Mouse (Mus musculus) cerebellum, adult 2 months (tissue): ENCODE measurements at regions not wholly inside any gene's neighbourhood (a gene's known extent, or its start where the extent isn't known, plus 50 kb on each side); places are given as distances from the start of the nearest gene placed in this dataset.

Experiments
- DNase-seq, 2 experiments: peaks; one replicate each; pipeline ENCODE4 v3.0.0; 2021
- H3K27ac ChIP-seq: fragments of 200-500 bp; 2 replicates; pipeline ENCODE4 v1.5.1; 2012; ENCODE audit warnings: low read length, control low read depth, inconsistent platforms; ENCODE audit not compliant: insufficient read depth
- H3K27me3 ChIP-seq: fragments of 200-500 bp; 2 replicates; pipeline ENCODE4 v1.6.1; 2012; ENCODE audit warnings: inconsistent platforms, mild to moderate bottlenecking, low read length, moderate library complexity; ENCODE audit not compliant: control insufficient read depth, insufficient read depth
- H3K4me1 ChIP-seq: fragments of 200-500 bp; 2 replicates; pipeline ENCODE4 v1.6.1; 2011; ENCODE audit warnings: low read length; ENCODE audit not compliant: control insufficient read depth, insufficient read depth
- H3K4me3 ChIP-seq: fragments of 200-500 bp; replicated peaks from 2 replicates; pipeline ENCODE3; 2011; ENCODE audit warnings: mild to moderate bottlenecking, low read depth, low read length, control low read depth; ENCODE audit not compliant: insufficient read depth
- CTCF ChIP-seq: fragments of 200-500 bp; IDR thresholded peaks from 2 replicates; pipeline ENCODE4 v1.5.1; 2011; ENCODE audit warnings: low read depth, mild to moderate bottlenecking, control low read depth, low read length, moderate library complexity, borderline replicate concordance; ENCODE audit not compliant: insufficient read depth
- POLR2A ChIP-seq: fragments of 200-500 bp; IDR thresholded peaks from 2 replicates; pipeline ENCODE4 v1.6.1; 2011; ENCODE audit warnings: low read length, control low read depth, borderline replicate concordance; ENCODE audit not compliant: insufficient read depth
- WGBS: fragments of 180-500 bp; shearing (Covaris S2); methylation state at CpG from one replicate; pipeline ENCODE4 v1.1.7; 2018; 5-methylcytosine and 5-hydroxymethylcytosine counted together

GRCm38 (mm10) chr13:97384091-97384777 lies 143.3 kb downstream of the Enc1 start:
- no peak for DNase-seq
- WGBS, result 43% methylated on average over 16 of the region's 16 CpGs
- no peaks in the 10 kb centered on the region; the same call in 1 of the 2 replicates for H3K27me3 ChIP-seq
- H3K27ac ChIP-seq, result no peak overlapping the region
- TF ChIP-seq POLR2A (no peak), CTCF (no peak)
- H3K4me3 ChIP-seq, result no peak overlapping the region
- no peaks in the 10 kb centered on the region for H3K4me1 ChIP-seq

GRCm38 (mm10) chr13:97383351-97383750 lies 142.4 kb downstream of the Enc1 start:
- TF ChIP-seq POLR2A (no peak), CTCF (no peak)

DNA sequence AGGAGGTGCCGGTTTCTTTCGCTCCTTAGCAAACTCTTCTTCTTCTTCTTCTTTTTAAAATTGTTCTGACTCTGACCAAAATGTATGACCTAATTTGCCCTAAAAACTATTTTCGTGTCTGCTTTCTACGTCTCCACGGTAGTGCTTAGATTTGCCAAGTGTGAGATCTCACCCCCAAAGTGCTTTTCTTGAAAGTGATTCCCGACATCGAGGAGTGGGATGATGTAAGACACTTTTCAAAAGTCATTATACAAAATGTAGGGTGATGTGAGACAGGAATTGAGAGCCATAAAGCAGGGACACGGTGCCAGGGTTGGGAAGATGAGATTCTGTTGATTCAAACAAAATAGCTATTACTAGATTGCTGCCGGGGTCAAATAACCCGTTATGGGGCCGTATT lies 139.5 kb downstream of the Enc1 start:
- no peak overlapping the region for H3K27ac ChIP-seq
- no peaks in the 10 kb centered on the region for H3K4me1 ChIP-seq
- DNase-seq, result no peak
- no peaks in the 10 kb centered on the region; the same call in 1 of the 2 replicates for H3K27me3 ChIP-seq
- WGBS, result 89% methylated on average over 11 of the region's 11 CpGs
- TF ChIP-seq POLR2A (no peak), CTCF (no peak)
- H3K4me3 ChIP-seq, result no peak overlapping the region

More at GRCm38 (mm10) chr13:97383351-97383750, 142.4 kb downstream of the Enc1 start:
- Histone ChIP-seq H3K4me3 (no peak overlapping the region), H3K4me1 (no peaks in the 10 kb centered on the region), H3K27ac (no peak overlapping the region), H3K27me3 (no peaks in the 10 kb centered on the region; the same call in 1 of the 2 replicates)
- 73% methylated on average over 4 of the region's 4 CpGs for WGBS
- DNase-seq, result no peak

- Histone ChIP-seq H3K27ac (no peak overlapping the region), H3K4me1 (no peaks in the 10 kb centered on the region), H3K4me3 (no peak overlapping the region), H3K27me3 (no peaks in the 10 kb centered on the region; the same call in 1 of the 2 replicates)
- TF ChIP-seq POLR2A (no peak), CTCF (no peak)
- no peak for DNase-seq
- 82% methylated on average over 6 of the region's 6 CpGs for WGBS
These were observed 135.3 kb downstream of the Enc1 start for GRCm38 (mm10) chr13:97376232-97376523.

DNA sequence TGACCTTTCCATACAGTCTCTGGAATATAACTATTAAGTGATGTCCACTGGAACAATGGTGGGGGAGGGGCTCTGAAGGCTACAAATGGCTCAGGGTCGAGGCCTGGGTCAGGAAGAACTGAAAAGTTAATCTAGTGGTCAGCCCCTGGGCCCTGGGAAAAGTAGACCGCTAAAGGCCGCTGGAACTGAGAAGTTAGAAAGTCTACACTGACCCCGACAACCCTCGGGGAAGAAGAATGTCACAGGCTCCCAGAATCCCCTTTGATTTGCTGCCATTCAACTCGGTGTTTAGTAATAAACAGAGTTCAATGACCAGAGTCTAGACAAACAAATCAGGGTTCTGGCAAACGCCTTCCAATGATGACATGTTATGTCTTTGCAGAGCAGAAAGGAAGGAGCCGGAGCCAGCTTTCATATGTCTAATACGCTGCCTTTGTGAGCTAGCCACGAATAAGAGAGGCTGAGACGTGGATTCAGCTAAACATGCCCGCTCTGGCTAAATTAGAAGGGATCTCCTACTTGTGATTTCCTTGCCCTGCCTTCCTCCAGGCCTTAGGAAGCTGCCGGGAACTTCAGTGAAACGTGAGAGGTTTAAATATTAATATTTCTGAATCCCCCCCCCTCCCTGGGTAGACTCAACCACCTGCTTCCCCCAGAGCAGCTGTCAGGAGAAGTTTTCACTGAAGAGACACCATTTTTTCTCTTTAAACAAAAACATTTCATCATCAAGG lies 134.8 kb downstream of the Enc1 start:
- H3K4me3 ChIP-seq, result no peak overlapping the region
- no peaks in the 10 kb centered on the region for H3K4me1 ChIP-seq
- H3K27me3 ChIP-seq, result no peaks in the 10 kb centered on the region; the same call in 1 of the 2 replicates
- 51% methylated on average over 14 of the region's 14 CpGs for WGBS
- no peak for TF ChIP-seq POLR2A
- no peak for TF ChIP-seq CTCF
- H3K27ac ChIP-seq, result no peak overlapping the region
- DNase-seq, result no peak

GRCm38 (mm10) chr13:97372348-97372747 lies 131.4 kb downstream of the Enc1 start:
- Histone ChIP-seq H3K27me3 (no peaks in the 10 kb centered on the region; the same call in 1 of the 2 replicates), H3K4me3 (no peak overlapping the region), H3K4me1 (no peaks in the 10 kb centered on the region), H3K27ac (no peak overlapping the region)
- no peak for TF ChIP-seq POLR2A
- TF ChIP-seq CTCF, result no peak
- no peak for DNase-seq
- 64% methylated on average over 7 of the region's 7 CpGs for WGBS

DNA sequence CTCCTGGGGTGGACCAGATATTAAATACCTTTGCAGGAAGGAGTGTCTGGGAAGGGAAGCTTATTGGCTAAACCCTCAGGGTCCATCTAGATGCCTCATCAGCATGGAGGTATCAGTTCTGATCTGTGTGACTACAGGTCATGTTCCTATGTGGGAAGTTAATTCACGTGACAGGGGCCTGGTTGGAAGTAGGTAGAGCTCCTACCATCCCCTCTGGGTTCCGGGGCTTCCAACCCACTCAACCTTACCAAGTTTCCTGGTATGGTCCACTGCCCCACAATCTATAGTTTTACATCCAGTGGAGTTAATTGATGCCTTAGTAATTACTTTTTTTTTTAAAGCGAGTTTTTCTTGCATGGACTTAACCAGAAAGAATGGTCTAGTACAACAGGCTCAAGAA lies 130.3 kb downstream of the Enc1 start:
- 96% methylated on average over 3 of the region's 3 CpGs for WGBS
- H3K27me3 ChIP-seq, result no peaks in the 10 kb centered on the region
- H3K4me1 ChIP-seq, result no peaks in the 10 kb centered on the region
- no peak overlapping the region for H3K27ac ChIP-seq
- TF ChIP-seq CTCF (no peak), POLR2A (no peak)
- no peak for DNase-seq
- no peak overlapping the region for H3K4me3 ChIP-seq

DNA sequence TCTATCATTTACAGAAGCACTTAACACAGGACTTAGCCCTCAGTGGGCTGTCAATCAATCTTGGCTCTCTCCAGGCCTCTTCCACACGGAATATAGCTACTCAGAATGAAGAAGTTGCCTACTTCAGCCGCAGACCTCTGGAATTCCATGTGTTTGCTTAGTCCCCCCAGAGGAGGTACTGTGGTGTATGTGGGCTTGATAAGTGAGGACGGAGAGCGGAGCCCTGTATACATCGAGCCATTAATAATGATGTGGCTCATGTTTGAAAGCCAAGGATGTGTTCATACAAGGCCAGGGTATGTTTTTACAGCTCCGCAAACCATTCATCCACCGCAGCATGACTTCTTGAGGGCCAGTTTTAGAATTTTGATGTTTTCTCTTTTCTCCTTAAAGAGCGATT lies 125.8 kb downstream of the Enc1 start:
- 95% methylated on average over 8 of the region's 8 CpGs for WGBS
- TF ChIP-seq POLR2A (no peak), CTCF (no peak)
- Histone ChIP-seq H3K4me1 (no peaks in the 10 kb centered on the region), H3K27me3 (no peaks in the 10 kb centered on the region), H3K4me3 (no peak overlapping the region), H3K27ac (no peak overlapping the region)
- DNase-seq, result no peak
